9 mouse cellular contexts compared by ENCODE assay signal in genomic region chr3:37271209-37271608, GRCm38 (mm10). TPM values are rescaled to one million over a fixed set of nuclear protein-coding genes. Genes with fewer than 3 reads are reported as not detected.
A peak's percentile ranks its signal among the peaks of the same experiment; 100 is the strongest.
DNase-seq lines count a peak whose midpoint lies in the region; ATAC-seq and TF ChIP-seq lines count a peak whose summit lies in the region.
"Had no signal": no experiment of that assay in that cellular context is flagged by ENCODE, and none has a peak within 500 bp of the region (broad histone marks: within the 10 kb centered on the region; RNA-seq: fewer than 3 reads in every experiment).

No protein-coding gene starts in this region.

- H3K9me3 ChIP-seq in kidney, embryonic 14.5 days (ENCODE audit: control insufficient read depth, low read length) = no peaks in the 10 kb centered on the region
- H3K9me3 ChIP-seq in G1E (replicated peaks) = no peaks in the 10 kb centered on the region

- TF ChIP-seq CTCF in G1E (IDR thresholded peaks at IDR 0.05; ENCODE audit: low read depth, low read length) = peak; percentile 86

- no peaks in the 10 kb centered on the region for H3K27me3 ChIP-seq in kidney, embryonic 14.5 days (ENCODE audit: control insufficient read depth, insufficient read depth, low read length)
- peaks cover 12% of the 10 kb centered on the region for H3K27me3 ChIP-seq in G1E (ENCODE audit: insufficient read depth, low read length)

- peak; percentile 61 for DNase-seq in kidney, adult 18-20 months
- DNase-seq in G1E (ENCODE audit: low spot score) = peak; percentile 28
- DNase-seq in cerebellum, adult 9-10 months = peak; percentile 15
- DNase-seq in gastrocnemius, postnatal 14 days = peak; percentile 31
- peak; percentile 45 for DNase-seq in layer of hippocampus, adult 9-11 months
- DNase-seq in thymus, postnatal 0 days (ENCODE audit: low spot score) = peak; percentile 60

- no peaks in the 10 kb centered on the region for H3K36me3 ChIP-seq in kidney, embryonic 14.5 days (ENCODE audit: control insufficient read depth, insufficient read depth, low read length)
- no peaks in the 10 kb centered on the region for H3K36me3 ChIP-seq in G1E (replicated peaks)

- intact Hi-C loops in gastrocnemius, postnatal 14 days (cut with DNase I; ENCODE audit: low total_unique reads) = no loop called here

- 7% methylated on average over 1 of the region's 1 CpGs for WGBS in kidney, embryonic 14.5 days

- no peak for ATAC-seq in kidney, embryonic 14.5 days (ENCODE audit: low FRiP score, low TSS enrichment)
- ATAC-seq in G1E (ENCODE audit: extremely low read depth, insufficient number of reproducible peaks, low FRiP score, poor library complexity, severe bottlenecking) = no peak
- peak; percentile 85 for ATAC-seq in megakaryocyte progenitor cell, adult 5-6 weeks (replicated peaks; ENCODE audit: poor library complexity)

- no peak overlapping the region for H3K4me2 ChIP-seq in kidney, embryonic 14.5 days (replicated peaks; ENCODE audit: low read depth, low read length)

- H3K4me3 ChIP-seq in kidney, embryonic 14.5 days (ENCODE audit: low read length) = no peak overlapping the region
- H3K4me3 ChIP-seq in G1E (ENCODE audit: low read depth, low read length) = no peak overlapping the region

- no peak overlapping the region for H3K9ac ChIP-seq in kidney, embryonic 14.5 days (ENCODE audit: low read depth, low read length)

- no peak overlapping the region for H3K27ac ChIP-seq in kidney, embryonic 14.5 days (ENCODE audit: low read depth, low read length)

- H3K4me1 ChIP-seq in kidney, embryonic 14.5 days (ENCODE audit: control insufficient read depth, insufficient read depth, low read length) = no peaks in the 10 kb centered on the region
- peaks cover 38% of the 10 kb centered on the region for H3K4me1 ChIP-seq in G1E (ENCODE audit: insufficient read depth, low read depth, low read length)

RNA-seq across cellular contexts. Expression of gene Il21, which starts 38.8 kb away (rescaled TPM):
- polyA plus RNA-seq in kidney, embryonic 14.5 days (2014; fragmentation: Nextera tagmentation; extraction: Ambion mirVana) = not detected in 2 replicates
- not detected in 2 replicates for total RNA-seq in G1E (2014; fragmentation: Nextera tagmentation)
- total RNA-seq in G1E (2017) = 0.22 and 0.23 TPM in 2 replicates
- polyA plus RNA-seq in G1E (2012) = not detected in 2 replicates
- total RNA-seq in gastrocnemius, postnatal 14 days (2021) = not detected
- total RNA-seq in megakaryocyte progenitor cell, adult 5-6 weeks (2015) = not detected in 2 replicates
- not detected in 2 replicates for total RNA-seq in megakaryocyte progenitor cell, adult 5-6 weeks (2017)
- polyA plus RNA-seq in thymus, postnatal 0 days (2015; fragmentation: Nextera tagmentation; extraction: Ambion mirVana) = 0.22 and 0.26 TPM in 2 replicates
- total RNA-seq: gastrocnemius, postnatal 36 days had no signal

RNA-seq across cellular contexts. Expression of gene Bbs12, which starts 41.1 kb away (rescaled TPM):
- 8.7 and 10.6 TPM in 2 replicates for polyA plus RNA-seq in kidney, embryonic 14.5 days (2014; fragmentation: Nextera tagmentation; extraction: Ambion mirVana)
- 26.5 and 27.3 TPM in 2 replicates for total RNA-seq in G1E (2014; fragmentation: Nextera tagmentation)
- 25.3 and 31.6 TPM in 2 replicates for total RNA-seq in G1E (2017)
- 0.51 and 0.52 TPM in 2 replicates for polyA plus RNA-seq in G1E (2012)
- total RNA-seq in gastrocnemius, postnatal 14 days (2021) = under 1 TPM; 0.53 to 0.78 TPM
- 3.4 and 6.0 TPM in 2 replicates for total RNA-seq in megakaryocyte progenitor cell, adult 5-6 weeks (2015)
- total RNA-seq in megakaryocyte progenitor cell, adult 5-6 weeks (2017) = 6.6 TPM in 2 replicates
- 4.6 and 5.0 TPM in 2 replicates for polyA plus RNA-seq in thymus, postnatal 0 days (2015; fragmentation: Nextera tagmentation; extraction: Ambion mirVana)

RNA-seq across cellular contexts. Expression of gene Cetn4, which starts 41.3 kb away (rescaled TPM):
- 1.2 and 3.7 TPM in 2 replicates for polyA plus RNA-seq in kidney, embryonic 14.5 days (2014; fragmentation: Nextera tagmentation; extraction: Ambion mirVana)
- total RNA-seq in G1E (2014; fragmentation: Nextera tagmentation) (18.2 and 26.3 TPM in 2 replicates), G1E (2017) (14.8 and 15.7 TPM in 2 replicates)
- 6.3 TPM in 2 replicates for polyA plus RNA-seq in G1E (2012)
- under 1 TPM; 0.29 to 0.57 TPM for total RNA-seq in gastrocnemius, postnatal 14 days (2021)
- 3.8 and 5.2 TPM in 2 replicates for total RNA-seq in megakaryocyte progenitor cell, adult 5-6 weeks (2015)
- total RNA-seq in megakaryocyte progenitor cell, adult 5-6 weeks (2017) = 0.62 and 4.2 TPM in 2 replicates
- polyA plus RNA-seq in thymus, postnatal 0 days (2015; fragmentation: Nextera tagmentation; extraction: Ambion mirVana) = 1.8 and 2.6 TPM in 2 replicates
